Mouse (Mus musculus): ENCODE results near the gene Spg7. TPM values are rescaled to one million over a fixed set of nuclear protein-coding genes. Genes with fewer than 3 reads are reported as not detected.

Gene Spg7
- total and polyA plus RNA-seq, 2 experiments from 2014 or later, result 51.3 to 64.3 TPM

GRCm38 (mm10) chr8:123141741-123142462 is 79.2 kb downstream of the Spg7 start:
- DNase-seq (ENCODE audit: low spot score), result peak; percentile 93
- ATAC-seq (ENCODE audit: low FRiP score), result peak; percentile 41; the same call in 1 of the 2 replicates

GRCm38 (mm10) chr8:123145279-123145678 is 82.5 kb downstream of the Spg7 start:
- Histone ChIP-seq H3K36me3 (ENCODE audit: insufficient read depth, low read length) (no peaks in the 10 kb centered on the region), H3K9me3 (ENCODE audit: low read length) (no peaks in the 10 kb centered on the region), H3K4me2 (ENCODE audit: low read depth, low read length, poor library complexity, severe bottlenecking) (no peak overlapping the region), H3K27ac (ENCODE audit: low read depth, low read length) (no peak overlapping the region), H3K27me3 (ENCODE audit: insufficient read depth, low read length) (no peaks in the 10 kb centered on the region), H3K4me3 (ENCODE audit: low read depth, low read length) (no peak overlapping the region), H3K4me1 (ENCODE audit: insufficient read depth, low read length) (no peaks in the 10 kb centered on the region), H3K9ac (replicated peaks; ENCODE audit: low read length, poor library complexity, severe bottlenecking) (no peak overlapping the region)
- ATAC-seq (ENCODE audit: low FRiP score) (no peak), DNase-seq (ENCODE audit: low spot score) (no peak)
- peak; percentile 34 for TF ChIP-seq CTCF (IDR thresholded peaks at IDR 0.05)
- 66% methylated on average over 6 of the region's 6 CpGs for WGBS

More at GRCm38 (mm10) chr8:123141741-123142462, 79.2 kb downstream of the Spg7 start:
- Histone ChIP-seq H3K36me3 (ENCODE audit: insufficient read depth, low read length) (no peaks in the 10 kb centered on the region), H3K27ac (ENCODE audit: low read depth, low read length) (no peak overlapping the region), H3K27me3 (ENCODE audit: insufficient read depth, low read length) (no peaks in the 10 kb centered on the region), H3K4me2 (ENCODE audit: low read depth, low read length, poor library complexity, severe bottlenecking) (no peak overlapping the region), H3K9me3 (ENCODE audit: low read length) (no peaks in the 10 kb centered on the region), H3K9ac (replicated peaks; ENCODE audit: low read length, poor library complexity, severe bottlenecking) (no peak overlapping the region), H3K4me1 (ENCODE audit: insufficient read depth, low read length) (no peaks in the 10 kb centered on the region), H3K4me3 (ENCODE audit: low read depth, low read length) (no peak overlapping the region)
- WGBS, result 72% methylated on average over 14 of the region's 14 CpGs
- TF ChIP-seq CTCF (IDR thresholded peaks at IDR 0.05), result no peak

- no peak overlapping the region for H3K4me2 ChIP-seq (ENCODE audit: low read depth, low read length, poor library complexity, severe bottlenecking)
- no peaks in the 10 kb centered on the region for H3K9me3 ChIP-seq (ENCODE audit: low read length)
- H3K4me3 ChIP-seq (ENCODE audit: low read depth, low read length), result no peak overlapping the region
- no peak overlapping the region for H3K9ac ChIP-seq (replicated peaks; ENCODE audit: low read length, poor library complexity, severe bottlenecking)
- no peaks in the 10 kb centered on the region for H3K27me3 ChIP-seq (ENCODE audit: insufficient read depth, low read length)
- TF ChIP-seq CTCF (IDR thresholded peaks at IDR 0.05), result no peak
- no peak overlapping the region for H3K27ac ChIP-seq (ENCODE audit: low read depth, low read length)
- DNase-seq (ENCODE audit: low spot score) (no peak), ATAC-seq (ENCODE audit: low FRiP score) (no peak)
- H3K36me3 ChIP-seq (ENCODE audit: insufficient read depth, low read length), result no peaks in the 10 kb centered on the region
- WGBS, result 65% methylated on average over 7 of the region's 7 CpGs
- H3K4me1 ChIP-seq (ENCODE audit: insufficient read depth, low read length), result no peaks in the 10 kb centered on the region
These were observed 83.6 kb downstream of the Spg7 start for GRCm38 (mm10) chr8:123146390-123146789.

Small RNA genes lying within 50 kb of the gene (microRNA-seq; reads per million reads assigned to microRNA genes)
- not detected for gene Mir7079 (ENCODE audit: borderline number of aligned reads)
- gene Mir7080 (ENCODE audit: borderline number of aligned reads), result 7.7 reads per million, percentile 17 among the genes with 10 or more reads in this experiment

Other genes with a start within 250 kb of the Spg7 start
- gene Cdh15, start 215.0 kb upstream of the Spg7 start, total RNA-seq (2014; rRNA removed), result 0.14 and 1.8 TPM in 2 replicates
- gene Cdh15, start 215.0 kb upstream of the Spg7 start, polyA plus RNA-seq (2015; fragmentation: Nextera tagmentation; extraction: Ambion mirVana), result 3.5 and 4.0 TPM in 2 replicates
- 92.5 and 98.3 TPM in 2 replicates for gene Ankrd11, start 20.7 kb upstream of the Spg7 start, total RNA-seq (2014; rRNA removed)
- gene Ankrd11, start 20.7 kb upstream of the Spg7 start, polyA plus RNA-seq (2015; fragmentation: Nextera tagmentation; extraction: Ambion mirVana), result 62.2 and 78.7 TPM in 2 replicates
- 2,117 and 2,785 TPM in 2 replicates for gene Rpl13, start 39.4 kb downstream of the Spg7 start, total RNA-seq (2014; rRNA removed)
- gene Rpl13, start 39.4 kb downstream of the Spg7 start, polyA plus RNA-seq (2015; fragmentation: Nextera tagmentation; extraction: Ambion mirVana), result 801 and 821 TPM in 2 replicates
- gene Cpne7, start 54.4 kb downstream of the Spg7 start, total RNA-seq (2014; rRNA removed), result 29.2 and 33.0 TPM in 2 replicates
- 28.0 and 29.1 TPM in 2 replicates for gene Cpne7, start 54.4 kb downstream of the Spg7 start, polyA plus RNA-seq (2015; fragmentation: Nextera tagmentation; extraction: Ambion mirVana)
- 0.80 and 2.8 TPM in 2 replicates for gene Sult5a1, start 95.4 kb downstream of the Spg7 start, total RNA-seq (2014; rRNA removed)
- 1.1 and 2.2 TPM in 2 replicates for gene Sult5a1, start 95.4 kb downstream of the Spg7 start, polyA plus RNA-seq (2015; fragmentation: Nextera tagmentation; extraction: Ambion mirVana)
- gene Dpep1, start 123.3 kb downstream of the Spg7 start, total RNA-seq (2014; rRNA removed), result 0.38 and 0.60 TPM in 2 replicates
- 0.11 and 0.33 TPM in 2 replicates for gene Dpep1, start 123.3 kb downstream of the Spg7 start, polyA plus RNA-seq (2015; fragmentation: Nextera tagmentation; extraction: Ambion mirVana)
- gene Chmp1a, start 149.8 kb downstream of the Spg7 start, total RNA-seq (2014; rRNA removed), result 206 and 212 TPM in 2 replicates
- 221 and 236 TPM in 2 replicates for gene Chmp1a, start 149.8 kb downstream of the Spg7 start, polyA plus RNA-seq (2015; fragmentation: Nextera tagmentation; extraction: Ambion mirVana)
- gene Spata33, start 149.9 kb downstream of the Spg7 start, total RNA-seq (2014; rRNA removed), result 4.9 and 7.3 TPM in 2 replicates
- gene Spata33, start 149.9 kb downstream of the Spg7 start, polyA plus RNA-seq (2015; fragmentation: Nextera tagmentation; extraction: Ambion mirVana), result 9.2 and 9.3 TPM in 2 replicates
- 70.3 and 86.5 TPM in 2 replicates for gene Cdk10, start 161.9 kb downstream of the Spg7 start, total RNA-seq (2014; rRNA removed)
- 57.8 and 67.0 TPM in 2 replicates for gene Cdk10, start 161.9 kb downstream of the Spg7 start, polyA plus RNA-seq (2015; fragmentation: Nextera tagmentation; extraction: Ambion mirVana)
- gene Spata2l, start 173.3 kb downstream of the Spg7 start, total RNA-seq (2014; rRNA removed), result 13.6 and 19.6 TPM in 2 replicates
- gene Spata2l, start 173.3 kb downstream of the Spg7 start, polyA plus RNA-seq (2015; fragmentation: Nextera tagmentation; extraction: Ambion mirVana), result 14.3 and 16.8 TPM in 2 replicates
- 37.9 and 42.1 TPM in 2 replicates for gene Zfp276, start 191.3 kb downstream of the Spg7 start, total RNA-seq (2014; rRNA removed)
- 15.4 and 17.8 TPM in 2 replicates for gene Zfp276, start 191.3 kb downstream of the Spg7 start, polyA plus RNA-seq (2015; fragmentation: Nextera tagmentation; extraction: Ambion mirVana)
- gene Vps9d1, start 191.4 kb downstream of the Spg7 start, total RNA-seq (2014; rRNA removed), result 77.4 and 88.9 TPM in 2 replicates
- gene Vps9d1, start 191.4 kb downstream of the Spg7 start, polyA plus RNA-seq (2015; fragmentation: Nextera tagmentation; extraction: Ambion mirVana), result 66.1 and 70.7 TPM in 2 replicates

All from midbrain, postnatal 0 days (tissue).